Mouse (Mus musculus): ENCODE data around the gene Ubl3. TPM values are rescaled to one million over a fixed set of nuclear protein-coding genes. Genes with fewer than 3 reads are reported as not detected.

The Ubl3 gene
- polyA plus RNA-seq, 1 experiment from 2014 or later = 88.1 TPM

GRCm38 (mm10) chr5:148547870-148548456 is 4.6 kb downstream of the Ubl3 start:
- Histone ChIP-seq H3K4me3 (no peak overlapping the region), H3K4me1 (peaks cover 42% of the 10 kb centered on the region), H3K4me2 (peak overlapping the region; percentile 30), H3K27me3 (no peaks in the 10 kb centered on the region), H3K27ac (0 out of 2 replicates have a peak overlapping the region, but pooled peaks have one; percentile 38), H3K9me3 (no peaks in the 10 kb centered on the region), H3K36me3 (no peaks in the 10 kb centered on the region), H3K9ac (no peak overlapping the region)
- 9% methylated on average over 10 of the region's 10 CpGs for WGBS
- no peak for ATAC-seq (ENCODE audit: borderline replicate concordance, extremely low read depth, low FRiP score, low TSS enrichment)

GRCm38 (mm10) chr5:148546970-148547369 is 5.6 kb downstream of the Ubl3 start:
- Histone ChIP-seq H3K4me1 (peaks cover 48% of the 10 kb centered on the region), H3K36me3 (no peaks in the 10 kb centered on the region), H3K4me2 (no peak overlapping the region), H3K9me3 (no peaks in the 10 kb centered on the region), H3K27ac (no peak overlapping the region), H3K9ac (no peak overlapping the region), H3K4me3 (no peak overlapping the region), H3K27me3 (no peaks in the 10 kb centered on the region)
- WGBS = 20% methylated on average over 2 of the region's 2 CpGs
- no peak for ATAC-seq (ENCODE audit: borderline replicate concordance, extremely low read depth, low FRiP score, low TSS enrichment)

- peaks cover 40% of the 10 kb centered on the region for H3K4me1 ChIP-seq
- H3K36me3 ChIP-seq = no peaks in the 10 kb centered on the region
- ATAC-seq (ENCODE audit: borderline replicate concordance, extremely low read depth, low FRiP score, low TSS enrichment) = no peak
- H3K4me3 ChIP-seq = no peak overlapping the region
- no peak overlapping the region for H3K9ac ChIP-seq
- H3K4me2 ChIP-seq = no peak overlapping the region
- H3K27me3 ChIP-seq = no peaks in the 10 kb centered on the region
- WGBS = 79% methylated on average over 2 of the region's 2 CpGs
- H3K9me3 ChIP-seq = no peaks in the 10 kb centered on the region
- H3K27ac ChIP-seq = no peak overlapping the region
These were observed 7.9 kb downstream of the Ubl3 start for GRCm38 (mm10) chr5:148544733-148545132.

GRCm38 (mm10) chr5:148542196-148542595 is 10.4 kb downstream of the Ubl3 start:
- WGBS = 20% methylated on average over 2 of the region's 2 CpGs
- Histone ChIP-seq H3K27me3 (no peaks in the 10 kb centered on the region), H3K4me2 (no peak overlapping the region), H3K9me3 (no peaks in the 10 kb centered on the region), H3K4me1 (peaks cover 22% of the 10 kb centered on the region), H3K4me3 (no peak overlapping the region), H3K36me3 (no peaks in the 10 kb centered on the region), H3K9ac (no peak overlapping the region), H3K27ac (no peak overlapping the region)
- no peak for ATAC-seq (ENCODE audit: borderline replicate concordance, extremely low read depth, low FRiP score, low TSS enrichment)

- 26% methylated on average over 4 of the region's 4 CpGs for WGBS
- H3K27ac ChIP-seq = peak overlapping the region; percentile 18; the same call in 1 of the 2 replicates
- no peaks in the 10 kb centered on the region for H3K36me3 ChIP-seq
These were observed 16.7 kb downstream of the Ubl3 start for GRCm38 (mm10) chr5:148535669-148536430.

GRCm38 (mm10) chr5:148534644-148535043 is 17.9 kb downstream of the Ubl3 start:
- ATAC-seq (ENCODE audit: borderline replicate concordance, extremely low read depth, low FRiP score, low TSS enrichment) = no peak
- Histone ChIP-seq H3K27me3 (no peaks in the 10 kb centered on the region), H3K4me1 (peaks cover 38% of the 10 kb centered on the region), H3K4me3 (no peak overlapping the region), H3K9ac (no peak overlapping the region), H3K9me3 (no peaks in the 10 kb centered on the region), H3K4me2 (peak overlapping the region; percentile 29; the same call in 1 of the 2 replicates), H3K36me3 (no peaks in the 10 kb centered on the region), H3K27ac (no peak overlapping the region)
- 41% methylated on average over 3 of the region's 3 CpGs for WGBS

More at GRCm38 (mm10) chr5:148535669-148536430, 16.7 kb downstream of the Ubl3 start:
- no peaks in the 10 kb centered on the region for H3K9me3 ChIP-seq
- ATAC-seq (ENCODE audit: borderline replicate concordance, extremely low read depth, low FRiP score, low TSS enrichment) = no peak
- peak overlapping the region; percentile 16; the same call in 1 of the 2 replicates for H3K4me2 ChIP-seq
- H3K4me1 ChIP-seq = peaks cover 38% of the 10 kb centered on the region
- H3K4me3 ChIP-seq = no peak overlapping the region
- H3K27me3 ChIP-seq = no peaks in the 10 kb centered on the region
- H3K9ac ChIP-seq = no peak overlapping the region

GRCm38 (mm10) chr5:148533924-148534323 is 18.7 kb downstream of the Ubl3 start:
- H3K36me3 ChIP-seq = no peaks in the 10 kb centered on the region
- H3K27me3 ChIP-seq = no peaks in the 10 kb centered on the region
- H3K9me3 ChIP-seq = no peaks in the 10 kb centered on the region
- ATAC-seq (ENCODE audit: borderline replicate concordance, extremely low read depth, low FRiP score, low TSS enrichment) = no peak
- no peak overlapping the region for H3K4me3 ChIP-seq
- H3K4me1 ChIP-seq = peaks cover 38% of the 10 kb centered on the region
- no peak overlapping the region for H3K9ac ChIP-seq
- no peak overlapping the region for H3K4me2 ChIP-seq
- H3K27ac ChIP-seq = no peak overlapping the region
- 74% methylated on average over 2 of the region's 2 CpGs for WGBS

- Histone ChIP-seq H3K27ac (no peak overlapping the region), H3K36me3 (no peaks in the 10 kb centered on the region), H3K9ac (no peak overlapping the region), H3K27me3 (no peaks in the 10 kb centered on the region), H3K4me1 (peaks cover 39% of the 10 kb centered on the region), H3K4me3 (no peak overlapping the region), H3K4me2 (no peak overlapping the region), H3K9me3 (no peaks in the 10 kb centered on the region)
- WGBS = 54% methylated on average over 5 of the region's 5 CpGs
- ATAC-seq (ENCODE audit: borderline replicate concordance, extremely low read depth, low FRiP score, low TSS enrichment) = no peak
These were observed 20.4 kb downstream of the Ubl3 start for GRCm38 (mm10) chr5:148532201-148532600.

- H3K9ac ChIP-seq = no peak overlapping the region
- H3K27ac ChIP-seq = no peak overlapping the region
- peaks cover 8% of the 10 kb centered on the region for H3K4me1 ChIP-seq
- no peaks in the 10 kb centered on the region for H3K36me3 ChIP-seq
- no peaks in the 10 kb centered on the region for H3K9me3 ChIP-seq
- 19% methylated on average over 6 of the region's 6 CpGs for WGBS
- H3K4me3 ChIP-seq = no peak overlapping the region
- no peaks in the 10 kb centered on the region for H3K27me3 ChIP-seq
- ATAC-seq (ENCODE audit: borderline replicate concordance, extremely low read depth, low FRiP score, low TSS enrichment) = no peak
- no peak overlapping the region for H3K4me2 ChIP-seq
These were observed 25.0 kb downstream of the Ubl3 start for GRCm38 (mm10) chr5:148527632-148528031.

GRCm38 (mm10) chr5:148526631-148527030 is 26.0 kb downstream of the Ubl3 start:
- no peak overlapping the region for H3K4me2 ChIP-seq
- no peaks in the 10 kb centered on the region for H3K36me3 ChIP-seq
- WGBS = 80% methylated on average over 8 of the region's 8 CpGs
- H3K27ac ChIP-seq = no peak overlapping the region
- no peak overlapping the region for H3K4me3 ChIP-seq
- H3K4me1 ChIP-seq = peaks cover 5% of the 10 kb centered on the region
- H3K27me3 ChIP-seq = no peaks in the 10 kb centered on the region
- ATAC-seq (ENCODE audit: borderline replicate concordance, extremely low read depth, low FRiP score, low TSS enrichment) = no peak
- H3K9me3 ChIP-seq = no peaks in the 10 kb centered on the region
- H3K9ac ChIP-seq = no peak overlapping the region

- no peaks in the 10 kb centered on the region for H3K36me3 ChIP-seq
- no peak overlapping the region for H3K4me2 ChIP-seq
- WGBS = 68% methylated on average over 5 of the region's 5 CpGs
- H3K4me3 ChIP-seq = no peak overlapping the region
- no peak for ATAC-seq (ENCODE audit: borderline replicate concordance, extremely low read depth, low FRiP score, low TSS enrichment)
- no peaks in the 10 kb centered on the region for H3K9me3 ChIP-seq
- no peak overlapping the region for H3K27ac ChIP-seq
- peaks cover 14% of the 10 kb centered on the region for H3K4me1 ChIP-seq
- no peak overlapping the region for H3K9ac ChIP-seq
- no peaks in the 10 kb centered on the region for H3K27me3 ChIP-seq
These were observed 29.2 kb downstream of the Ubl3 start for GRCm38 (mm10) chr5:148523202-148523971.

- no peaks in the 10 kb centered on the region for H3K36me3 ChIP-seq
- no peak overlapping the region for H3K9ac ChIP-seq
- H3K9me3 ChIP-seq = no peaks in the 10 kb centered on the region
- WGBS = 80% methylated on average over 3 of the region's 3 CpGs
- H3K27me3 ChIP-seq = no peaks in the 10 kb centered on the region
- peaks cover 11% of the 10 kb centered on the region for H3K4me1 ChIP-seq
- no peak overlapping the region for H3K27ac ChIP-seq
- H3K4me3 ChIP-seq = no peak overlapping the region
- ATAC-seq (ENCODE audit: borderline replicate concordance, extremely low read depth, low FRiP score, low TSS enrichment) = no peak
- H3K4me2 ChIP-seq = no peak overlapping the region
These were observed 30.2 kb downstream of the Ubl3 start for GRCm38 (mm10) chr5:148522378-148522777.

All from lung, embryonic 15.5 days (tissue).